Mouse (Mus musculus): ENCODE results near the gene Ift80. TPM values are rescaled to one million over a fixed set of nuclear protein-coding genes. Genes with fewer than 3 reads are reported as not detected.

The Ift80 gene
- total RNA-seq (2021): 10 to 100 TPM; 25.5 to 27.0 TPM
- long read RNA-seq, experiment 1, full-length matches to known transcripts: 3 of 6 reads
- long read RNA-seq, experiment 1, partial matches to known transcripts: 1 of 6 reads
- long read RNA-seq, experiment 1, other reads (novel, unspliced or antisense): 2 of 6 reads
- long read RNA-seq, experiment 2, full-length matches to known transcripts: 8 of 11 reads
- long read RNA-seq, experiment 2, partial matches to known transcripts: 2 of 11 reads
- long read RNA-seq, experiment 2, other reads (novel, unspliced or antisense): 1 of 11 reads

DNA sequence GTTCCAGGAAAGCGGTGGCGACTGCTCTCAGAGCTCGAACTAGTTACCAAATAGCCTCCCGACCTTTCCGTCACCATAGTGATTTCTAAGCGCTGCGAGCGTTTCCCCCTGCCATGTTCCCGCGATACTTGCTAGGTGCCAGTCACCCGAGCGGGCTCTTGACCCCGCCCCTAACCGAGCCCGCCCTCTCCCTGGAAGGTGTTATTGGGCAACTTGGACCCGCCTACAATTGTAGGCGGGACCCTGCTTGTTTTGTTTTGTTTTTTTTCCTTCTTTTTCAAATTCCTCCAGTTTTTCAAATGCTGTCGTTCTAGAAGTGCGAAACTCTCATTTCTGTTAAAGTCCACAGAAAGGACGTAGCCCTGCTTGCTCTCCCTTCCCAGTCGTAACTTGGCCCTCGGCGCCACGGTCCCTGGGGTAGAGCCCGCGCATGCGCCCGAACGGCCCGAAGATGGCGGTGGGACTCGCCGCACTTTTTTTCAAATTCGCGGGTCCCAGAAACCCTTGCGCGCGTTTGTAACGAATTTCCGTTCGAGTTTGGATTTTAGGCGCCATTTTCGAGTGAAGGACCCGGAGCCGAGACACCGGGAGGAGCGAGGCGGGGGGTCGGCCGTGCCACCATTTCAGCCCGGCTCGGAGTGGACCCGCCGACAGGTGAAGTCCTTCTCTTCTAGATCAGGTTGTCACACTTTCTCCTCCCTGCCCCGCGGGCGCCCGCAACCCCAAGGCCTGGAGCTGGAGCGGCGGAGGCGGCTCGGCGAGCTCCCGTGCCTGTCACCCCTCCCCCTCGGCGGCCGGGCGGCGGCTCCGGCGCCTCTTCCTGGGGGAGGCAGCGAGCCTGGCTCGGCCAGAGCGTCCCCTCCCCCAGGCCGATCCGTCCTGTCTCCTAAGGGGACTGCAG is at the start of gene Ift80, which contains the start of gene Smc4:
Ift80 (minus strand) TSS at position 134 of the 901 bp plus-strand sequence.
Smc4 (plus strand) TSS at position 302 of the 901 bp plus-strand sequence.
- Histone ChIP-seq H3K27ac (peak within 1 kb of the TSS; percentile 93), H3K4me3 (peak within 1 kb of the TSS; percentile 77)
- TF ChIP-seq CTCF (conservative IDR thresholded peaks at IDR 0.05): no peak
- peak; percentile 94 to 95 for DNase-seq (ENCODE audit: low spot score in 2 of 2)

- Histone ChIP-seq H3K27ac (no peak overlapping the region), H3K4me3 (no peak overlapping the region)
- no peak for DNase-seq (ENCODE audit: low spot score in 2 of 2)
- TF ChIP-seq CTCF (conservative IDR thresholded peaks at IDR 0.05): no peak
Observed at GRCm38 (mm10) chr3:69051894-69052293, 47.5 kb upstream of the Ift80 start.

DNA sequence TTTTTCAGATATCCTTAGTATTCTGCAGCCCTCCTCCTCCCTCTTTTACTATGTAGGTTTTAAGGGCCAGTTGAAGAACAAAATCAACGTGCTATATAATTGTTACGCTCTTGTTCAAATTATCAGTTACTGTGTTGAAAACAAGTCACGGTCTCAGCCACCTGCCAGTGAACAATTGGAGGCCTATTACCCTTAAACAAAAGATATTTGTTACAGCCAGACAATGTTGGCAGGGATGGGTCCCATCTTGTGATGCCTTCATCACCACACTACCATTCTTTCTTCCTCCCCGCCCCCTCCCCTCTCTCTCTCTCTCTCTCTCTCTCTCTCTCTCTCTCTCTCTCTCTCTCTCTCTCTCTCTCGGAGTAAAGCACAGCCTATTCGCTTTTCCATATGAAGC is 44.6 kb upstream of the Ift80 start:
- peak in 1 of 2 experiments; percentile 19 for DNase-seq (ENCODE audit: low spot score in 2 of 2)
- no peak for TF ChIP-seq CTCF (conservative IDR thresholded peaks at IDR 0.05)
- Histone ChIP-seq H3K4me3 (no peak overlapping the region), H3K27ac (peak overlapping the region; percentile 72; the same call in 1 of the 2 replicates)

GRCm38 (mm10) chr3:69047684-69048083 is 43.3 kb upstream of the Ift80 start:
- Histone ChIP-seq H3K27ac (peak overlapping the region; percentile 72), H3K4me3 (no peak overlapping the region)
- no peak for DNase-seq (ENCODE audit: low spot score in 2 of 2)
- TF ChIP-seq CTCF (conservative IDR thresholded peaks at IDR 0.05): no peak

GRCm38 (mm10) chr3:69046509-69046908 is 42.1 kb upstream of the Ift80 start:
- no peak for TF ChIP-seq CTCF (conservative IDR thresholded peaks at IDR 0.05)
- Histone ChIP-seq H3K4me3 (no peak overlapping the region), H3K27ac (peak overlapping the region; percentile 90; the same call in 1 of the 2 replicates)
- DNase-seq (ENCODE audit: low spot score in 2 of 2): no peak

- Histone ChIP-seq H3K4me3 (peak overlapping the region; percentile 90), H3K27ac (peak overlapping the region; percentile 90)
- TF ChIP-seq CTCF (conservative IDR thresholded peaks at IDR 0.05): no peak
- no peak for DNase-seq (ENCODE audit: low spot score in 2 of 2)
Observed at GRCm38 (mm10) chr3:69045750-69046149, 41.4 kb upstream of the Ift80 start.

GRCm38 (mm10) chr3:69045400-69045703 is 41.0 kb upstream of the Ift80 start:
- Histone ChIP-seq H3K27ac (peak overlapping the region; percentile 90), H3K4me3 (peak overlapping the region; percentile 90)
- no peak for DNase-seq (ENCODE audit: low spot score in 2 of 2)
- no peak for TF ChIP-seq CTCF (conservative IDR thresholded peaks at IDR 0.05)

DNA sequence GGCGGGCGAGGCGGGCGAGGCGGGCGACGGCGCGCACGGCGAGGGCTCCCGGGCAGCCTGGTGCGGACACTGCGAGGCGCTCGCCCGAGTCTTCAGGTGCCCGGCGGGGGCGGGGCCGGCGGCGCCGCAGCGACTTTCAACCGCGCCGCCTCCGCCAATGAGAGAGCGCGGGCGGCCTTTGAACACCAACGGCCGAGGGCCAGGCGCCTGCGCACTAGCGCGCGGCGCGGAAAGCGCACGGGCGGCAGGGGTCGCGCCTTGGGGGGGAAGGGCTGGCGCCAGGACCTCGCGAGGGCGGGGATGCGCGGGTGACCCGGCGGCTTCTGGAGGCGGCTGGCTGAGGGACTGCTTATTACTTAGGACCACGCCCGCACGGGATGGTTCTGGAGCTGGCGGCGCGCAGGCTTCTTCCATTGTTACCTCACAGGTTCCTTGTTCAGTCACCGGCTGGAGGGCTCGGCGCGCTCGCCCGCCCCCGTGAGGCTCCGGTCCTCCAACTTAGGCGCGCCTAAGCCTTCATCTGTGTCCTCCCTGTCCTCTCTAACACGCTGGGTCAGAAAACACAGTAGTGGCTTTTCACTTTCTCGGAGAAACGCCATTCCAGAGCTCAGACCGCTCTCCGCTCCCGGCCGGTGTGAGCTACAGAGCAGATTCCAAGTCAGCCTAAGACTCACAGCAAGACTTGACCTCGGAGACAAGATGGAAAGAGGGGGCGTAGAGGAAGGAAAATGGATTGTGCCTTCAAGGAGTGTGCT is 40.5 kb upstream of the Ift80 start, which contains the start of gene Trim59:
Trim59 (minus strand) TSS at position 111 of the 755 bp plus-strand sequence.
- peak; percentile 79 to 81 for DNase-seq (ENCODE audit: low spot score in 2 of 2)
- Histone ChIP-seq H3K27ac (peak within 1 kb of the TSS; percentile 90), H3K4me3 (peak within 1 kb of the TSS; percentile 90)
- TF ChIP-seq CTCF (conservative IDR thresholded peaks at IDR 0.05): peak; percentile 23

GRCm38 (mm10) chr3:69044167-69044591 is 39.8 kb upstream of the Ift80 start:
- Histone ChIP-seq H3K27ac (peak overlapping the region; percentile 90), H3K4me3 (peak overlapping the region; percentile 90)
- no peak for TF ChIP-seq CTCF (conservative IDR thresholded peaks at IDR 0.05)
- DNase-seq (ENCODE audit: low spot score in 2 of 2): no peak

GRCm38 (mm10) chr3:69041298-69041697 is 36.9 kb upstream of the Ift80 start:
- DNase-seq (ENCODE audit: low spot score in 2 of 2): no peak
- Histone ChIP-seq H3K4me3 (peak overlapping the region; percentile 10; the same call in 1 of the 2 replicates), H3K27ac (no peak overlapping the region)
- no peak for TF ChIP-seq CTCF (conservative IDR thresholded peaks at IDR 0.05)

DNA sequence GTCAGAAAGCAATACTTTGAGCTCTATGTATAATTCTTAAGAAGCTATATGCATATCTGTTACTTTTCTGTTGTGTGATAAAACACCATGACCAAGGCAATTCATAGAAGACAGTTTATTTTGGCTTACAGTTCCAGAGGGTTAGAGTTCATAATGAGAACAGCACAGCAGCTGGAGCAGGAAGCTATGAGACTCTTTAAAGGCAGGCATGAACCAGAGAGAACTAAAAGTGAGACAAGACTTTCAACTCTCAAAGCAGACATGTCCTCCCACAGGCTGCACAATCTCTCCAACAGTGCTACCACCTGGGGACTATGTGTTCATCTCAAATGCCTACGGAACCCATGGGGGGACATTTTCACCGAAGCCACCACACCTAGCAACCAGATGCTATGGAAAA is 35.7 kb upstream of the Ift80 start:
- Histone ChIP-seq H3K27ac (no peak overlapping the region), H3K4me3 (peak overlapping the region; percentile 10; the same call in 1 of the 2 replicates)
- no peak for TF ChIP-seq CTCF (conservative IDR thresholded peaks at IDR 0.05)
- no peak for DNase-seq (ENCODE audit: low spot score in 2 of 2)

- DNase-seq (ENCODE audit: low spot score in 2 of 2): no peak
- TF ChIP-seq CTCF (conservative IDR thresholded peaks at IDR 0.05): no peak
- H3K4me3 ChIP-seq: no peak overlapping the region
- H3K27ac ChIP-seq: no peak overlapping the region
Observed at GRCm38 (mm10) chr3:69026133-69026783, 21.9 kb upstream of the Ift80 start.

All from layer of hippocampus, adult 2 months (tissue).